Mouse (Mus musculus): ENCODE results near the gene Hmx1.

DNA sequence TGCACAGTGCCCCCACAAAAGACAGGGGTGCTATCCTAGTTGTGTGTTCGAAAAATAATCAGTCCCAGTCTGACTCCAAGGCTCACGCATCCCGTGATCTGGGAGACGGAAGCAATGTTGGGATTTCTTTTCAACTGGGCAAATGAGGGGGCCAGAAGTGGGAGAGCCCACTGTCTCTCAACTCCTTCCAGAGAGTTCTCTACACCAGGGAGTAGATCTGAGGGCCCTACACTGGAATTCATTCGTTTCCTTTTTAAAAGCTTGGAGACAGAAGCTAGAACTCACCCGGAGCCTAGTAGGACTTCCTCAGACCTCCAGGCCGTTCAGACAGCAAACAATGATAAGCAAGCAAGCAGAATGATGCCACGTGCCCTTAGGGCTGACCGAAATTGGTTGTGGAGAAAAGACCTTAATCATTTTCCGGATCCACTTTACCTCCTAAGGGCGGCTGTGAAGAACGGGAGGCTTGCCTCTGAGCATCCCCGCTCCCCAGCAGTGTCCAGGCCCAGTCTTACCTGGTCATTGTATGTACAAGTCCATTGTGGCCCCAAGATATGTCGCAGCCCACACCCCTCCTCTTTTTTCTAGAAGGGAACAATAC lies 9.5 kb downstream of the Hmx1 start:
- TF ChIP-seq CTCF (conservative IDR thresholded peaks at IDR 0.05; ENCODE audit: insufficient read depth, insufficient read length, low read depth, low read length) = no peak
- TF ChIP-seq POLR2A (IDR thresholded peaks at IDR 0.05; ENCODE audit: low read depth, low read length) = no peak
